Mouse (Mus musculus) limb, embryonic 13.5 days (tissue): ENCODE results near the gene Dlx3. TPM values are rescaled to one million over a fixed set of nuclear protein-coding genes. Genes with fewer than 3 reads are reported as not detected.

Experiments
- ATAC-seq: fragments of 200-750 bp; cut with Nextera tagmentation; 2 replicates; pipeline ENCODE4 v1.8.0; 2017; ENCODE audit warnings: low read depth, moderate number of reproducible peaks, moderate TSS enrichment; ENCODE audit not compliant: low FRiP score
- H3K27ac ChIP-seq: fragments of 300-500 bp; sonication (generic); 2 replicates; pipeline ENCODE4 v1.5.1; 2015; ENCODE audit warnings: inconsistent platforms, mild to moderate bottlenecking, moderate library complexity
- H3K27me3 ChIP-seq: fragments of 300-500 bp; sonication (generic); 2 replicates; pipeline ENCODE4 v1.6.1; 2015; ENCODE audit warnings: mild to moderate bottlenecking, inconsistent platforms
- H3K36me3 ChIP-seq: fragments of 300-500 bp; sonication (generic); 2 replicates; pipeline ENCODE4 v1.6.1; 2015; ENCODE audit warnings: inconsistent platforms, mild to moderate bottlenecking, moderate library complexity
- H3K4me1 ChIP-seq: fragments of 300-500 bp; sonication (generic); 2 replicates; pipeline ENCODE4 v1.6.1; 2015; ENCODE audit warnings: inconsistent platforms
- H3K4me2 ChIP-seq: fragments of 300-500 bp; sonication (generic); replicated peaks from 2 replicates; pipeline ENCODE4 v1.6.1; 2015; ENCODE audit warnings: inconsistent platforms, mild to moderate bottlenecking, moderate library complexity
- H3K4me3 ChIP-seq: fragments of 300-500 bp; sonication (generic); 2 replicates; pipeline ENCODE4 v1.5.1; 2015; ENCODE audit warnings: moderate library complexity, mild to moderate bottlenecking, inconsistent platforms
- H3K9ac ChIP-seq: fragments of 300-500 bp; sonication (generic); 2 replicates; pipeline ENCODE4 v1.6.1; 2015; ENCODE audit warnings: mild to moderate bottlenecking, inconsistent platforms
- H3K9me3 ChIP-seq: fragments of 300-500 bp; sonication (generic); 2 replicates; pipeline ENCODE4 v1.6.1; 2016; ENCODE audit warnings: inconsistent platforms
- WGBS: fragments of 180-500 bp; shearing (Covaris S2); methylation state at CpG from one replicate; pipeline ENCODE4 v1.1.7; 2015; 5-methylcytosine and 5-hydroxymethylcytosine counted together
- polyA plus RNA-seq: library from polyadenylated mRNA; unstranded; fragments of >200 nt; fragmentation: Nextera tagmentation; extraction: Ambion mirVana; gene quantifications from 2 replicates; pipeline ENCODE4 v1.2.1, GENCODE M21; 2015

Dlx3 gene
- polyA plus RNA-seq, 1 experiment from 2014 or later, result 14.2 TPM

- no peak overlapping the region for H3K9ac ChIP-seq
- no peak overlapping the region for H3K27ac ChIP-seq
- no peak for ATAC-seq
- H3K4me3 ChIP-seq, result no peak overlapping the region
- no peaks in the 10 kb centered on the region for H3K36me3 ChIP-seq
- 52% methylated on average over 6 of the region's 6 CpGs for WGBS
- peaks cover 46% of the 10 kb centered on the region for H3K27me3 ChIP-seq
- no peaks in the 10 kb centered on the region for H3K9me3 ChIP-seq
- no peak overlapping the region for H3K4me2 ChIP-seq
- H3K4me1 ChIP-seq, result peaks cover 23% of the 10 kb centered on the region
Measured at GRCm38 (mm10) chr11:95133321-95133720, 13.4 kb downstream of the Dlx3 start.

GRCm38 (mm10) chr11:95137281-95137680 is 17.4 kb downstream of the Dlx3 start:
- ATAC-seq, result no peak
- Histone ChIP-seq H3K9ac (no peak overlapping the region), H3K9me3 (no peaks in the 10 kb centered on the region), H3K36me3 (no peaks in the 10 kb centered on the region), H3K4me3 (no peak overlapping the region), H3K4me2 (no peak overlapping the region), H3K27ac (no peak overlapping the region), H3K27me3 (peaks cover 62% of the 10 kb centered on the region), H3K4me1 (peaks cover 26% of the 10 kb centered on the region)
- WGBS, result 7% methylated on average over 6 of the region's 6 CpGs

GRCm38 (mm10) chr11:95139871-95140270 is 20.0 kb downstream of the Dlx3 start:
- peaks cover 88% of the 10 kb centered on the region for H3K27me3 ChIP-seq
- no peak for ATAC-seq
- no peak overlapping the region for H3K4me2 ChIP-seq
- no peaks in the 10 kb centered on the region for H3K36me3 ChIP-seq
- H3K4me3 ChIP-seq, result no peak overlapping the region
- peaks cover 41% of the 10 kb centered on the region for H3K4me1 ChIP-seq
- 53% methylated on average over 5 of the region's 5 CpGs for WGBS
- no peaks in the 10 kb centered on the region for H3K9me3 ChIP-seq
- no peak overlapping the region for H3K9ac ChIP-seq
- no peak overlapping the region for H3K27ac ChIP-seq

- H3K27ac ChIP-seq, result no peak overlapping the region
- H3K36me3 ChIP-seq, result no peaks in the 10 kb centered on the region
- peaks cover 100% of the 10 kb centered on the region for H3K27me3 ChIP-seq
- H3K9ac ChIP-seq, result no peak overlapping the region
- WGBS, result 18% methylated on average over 10 of the region's 10 CpGs
- H3K4me1 ChIP-seq, result peaks cover 53% of the 10 kb centered on the region
- ATAC-seq, result no peak
- no peak overlapping the region for H3K4me2 ChIP-seq
- H3K9me3 ChIP-seq, result no peaks in the 10 kb centered on the region
- H3K4me3 ChIP-seq, result peak overlapping the region; percentile 29; the same call in 1 of the 2 replicates
Measured at GRCm38 (mm10) chr11:95142258-95142657, 22.3 kb downstream of the Dlx3 start.

- no peaks in the 10 kb centered on the region for H3K36me3 ChIP-seq
- no peak for ATAC-seq
- H3K4me2 ChIP-seq, result peak overlapping the region; percentile 49
- no peak overlapping the region for H3K9ac ChIP-seq
- peaks cover 45% of the 10 kb centered on the region for H3K4me1 ChIP-seq
- H3K27me3 ChIP-seq, result peaks cover 100% of the 10 kb centered on the region
- H3K9me3 ChIP-seq, result no peaks in the 10 kb centered on the region
- H3K4me3 ChIP-seq, result peak overlapping the region; percentile 29
- no peak overlapping the region for H3K27ac ChIP-seq
- 2% methylated on average over 39 of the region's 39 CpGs for WGBS
Measured at GRCm38 (mm10) chr11:95142980-95143575, 23.2 kb downstream of the Dlx3 start.

- H3K36me3 ChIP-seq, result no peaks in the 10 kb centered on the region
- ATAC-seq, result no peak
- H3K4me2 ChIP-seq, result no peak overlapping the region
- no peak overlapping the region for H3K4me3 ChIP-seq
- no peaks in the 10 kb centered on the region for H3K9me3 ChIP-seq
- 10% methylated on average over 4 of the region's 4 CpGs for WGBS
- no peak overlapping the region for H3K9ac ChIP-seq
- peaks cover 100% of the 10 kb centered on the region for H3K27me3 ChIP-seq
- H3K27ac ChIP-seq, result no peak overlapping the region
- H3K4me1 ChIP-seq, result peaks cover 43% of the 10 kb centered on the region
Measured at GRCm38 (mm10) chr11:95143663-95144062, 23.7 kb downstream of the Dlx3 start.

- Histone ChIP-seq H3K9me3 (no peaks in the 10 kb centered on the region), H3K36me3 (no peaks in the 10 kb centered on the region), H3K4me1 (peaks cover 38% of the 10 kb centered on the region), H3K4me3 (peak overlapping the region; percentile 45), H3K27ac (no peak overlapping the region), H3K9ac (no peak overlapping the region), H3K4me2 (peak overlapping the region; percentile 71), H3K27me3 (peaks cover 100% of the 10 kb centered on the region)
- no peak for ATAC-seq
- WGBS, result 13% methylated on average over 9 of the region's 9 CpGs
Measured at GRCm38 (mm10) chr11:95144091-95144945, 24.4 kb downstream of the Dlx3 start.

- no peak; the same call in 1 of the 2 replicates for ATAC-seq
Measured at GRCm38 (mm10) chr11:95144946-95145483, 25.1 kb downstream of the Dlx3 start.

GRCm38 (mm10) chr11:95145851-95146403 is 26.0 kb downstream of the Dlx3 start, which contains the start of gene Dlx4:
TSS of gene Dlx4 (minus strand) at chr11:95146263.
- under 1% methylated on average over 48 of the region's 48 CpGs for WGBS
- H3K4me1 ChIP-seq, result peaks cover 47% of the 10 kb centered on the region

More at GRCm38 (mm10) chr11:95144946-95145483, 25.1 kb downstream of the Dlx3 start:
- peaks cover 100% of the 10 kb centered on the region for H3K27me3 ChIP-seq
- H3K4me3 ChIP-seq, result peak overlapping the region; percentile 45
- H3K27ac ChIP-seq, result no peak overlapping the region
- H3K9me3 ChIP-seq, result no peaks in the 10 kb centered on the region
- H3K4me2 ChIP-seq, result peak overlapping the region; percentile 71
- under 1% methylated on average over 34 of the region's 34 CpGs for WGBS
- no peaks in the 10 kb centered on the region for H3K36me3 ChIP-seq
- peak overlapping the region; percentile 35; the same call in 1 of the 2 replicates for H3K9ac ChIP-seq
- peaks cover 39% of the 10 kb centered on the region for H3K4me1 ChIP-seq

GRCm38 (mm10) chr11:95148754-95149153 is 28.8 kb downstream of the Dlx3 start:
- Histone ChIP-seq H3K9ac (no peak overlapping the region), H3K27me3 (peaks cover 96% of the 10 kb centered on the region), H3K27ac (no peak overlapping the region), H3K36me3 (no peaks in the 10 kb centered on the region), H3K4me1 (peaks cover 37% of the 10 kb centered on the region), H3K9me3 (no peaks in the 10 kb centered on the region), H3K4me2 (no peak overlapping the region), H3K4me3 (no peak overlapping the region)
- WGBS, result 5% methylated on average over 9 of the region's 9 CpGs
- no peak for ATAC-seq

More at GRCm38 (mm10) chr11:95145851-95146403, 26.0 kb downstream of the Dlx3 start, which contains the start of gene Dlx4:
- ATAC-seq, result no peak
- Histone ChIP-seq H3K27me3 (peaks cover 99% of the 10 kb centered on the region), H3K9ac (peak within 1 kb of the TSS; percentile 35), H3K27ac (no peak within 1 kb of the TSS), H3K36me3 (no peaks in the 10 kb centered on the region), H3K4me3 (peak within 1 kb of the TSS; percentile 45), H3K9me3 (no peaks in the 10 kb centered on the region), H3K4me2 (peak within 1 kb of the TSS; percentile 71)

- Histone ChIP-seq H3K9me3 (no peaks in the 10 kb centered on the region), H3K9ac (no peak overlapping the region)
- 3% methylated on average over 27 of the region's 27 CpGs for WGBS
Measured at GRCm38 (mm10) chr11:95149462-95150268, 29.7 kb downstream of the Dlx3 start.

More at GRCm38 (mm10) chr11:95149462-95150268, 29.7 kb downstream of the Dlx3 start:
- no peak for ATAC-seq
- Histone ChIP-seq H3K27ac (no peak overlapping the region), H3K4me3 (peak overlapping the region; percentile 18), H3K36me3 (no peaks in the 10 kb centered on the region), H3K4me1 (peaks cover 34% of the 10 kb centered on the region), H3K27me3 (peaks cover 90% of the 10 kb centered on the region), H3K4me2 (peak overlapping the region; percentile 43)
